Mouse (Mus musculus) cerebellum, adult 2 months (tissue): ENCODE data around the gene Dlgap4. TPM values are rescaled to one million over a fixed set of nuclear protein-coding genes. Genes with fewer than 3 reads are reported as not detected.

Experiments
- DNase-seq, 2 experiments: peaks; one replicate each; pipeline ENCODE4 v3.0.0; 2021
- H3K27ac ChIP-seq: fragments of 200-500 bp; 2 replicates; pipeline ENCODE4 v1.5.1; 2012; ENCODE audit warnings: low read length, control low read depth, inconsistent platforms; ENCODE audit not compliant: insufficient read depth
- H3K27me3 ChIP-seq: fragments of 200-500 bp; 2 replicates; pipeline ENCODE4 v1.6.1; 2012; ENCODE audit warnings: inconsistent platforms, mild to moderate bottlenecking, low read length, moderate library complexity; ENCODE audit not compliant: control insufficient read depth, insufficient read depth
- H3K4me1 ChIP-seq: fragments of 200-500 bp; 2 replicates; pipeline ENCODE4 v1.6.1; 2011; ENCODE audit warnings: low read length; ENCODE audit not compliant: control insufficient read depth, insufficient read depth
- H3K4me3 ChIP-seq: fragments of 200-500 bp; replicated peaks from 2 replicates; pipeline ENCODE3; 2011; ENCODE audit warnings: mild to moderate bottlenecking, low read depth, low read length, control low read depth; ENCODE audit not compliant: insufficient read depth
- CTCF ChIP-seq: fragments of 200-500 bp; IDR thresholded peaks from 2 replicates; pipeline ENCODE4 v1.5.1; 2011; ENCODE audit warnings: low read depth, mild to moderate bottlenecking, control low read depth, low read length, moderate library complexity, borderline replicate concordance; ENCODE audit not compliant: insufficient read depth
- POLR2A ChIP-seq: fragments of 200-500 bp; IDR thresholded peaks from 2 replicates; pipeline ENCODE4 v1.6.1; 2011; ENCODE audit warnings: low read length, control low read depth, borderline replicate concordance; ENCODE audit not compliant: insufficient read depth
- WGBS: fragments of 180-500 bp; shearing (Covaris S2); methylation state at CpG from one replicate; pipeline ENCODE4 v1.1.7; 2018; 5-methylcytosine and 5-hydroxymethylcytosine counted together
- polyA plus RNA-seq: library from polyadenylated mRNA; depleted of rRNA; stranded (reverse); fragments of >200 nt; gene quantifications from 2 replicates; pipeline ENCODE4 v1.2.3, GENCODE M21; 2012; rRNA removed

Dlgap4 gene
- 126 and 130 TPM in 2 replicates for polyA plus RNA-seq

- DNase-seq = peak; percentile 53 to 70
- Histone ChIP-seq H3K27me3 (no peaks in the 10 kb centered on the region), H3K27ac (peak within 1 kb of the TSS; percentile 78), H3K4me3 (peak within 1 kb of the TSS; percentile 65), H3K4me1 (peaks cover 14% of the 10 kb centered on the region)
- TF ChIP-seq POLR2A (no peak), CTCF (no peak)
- 1% methylated on average over 85 of the region's 103 CpGs for WGBS
These were observed at the start of gene Dlgap4 for GRCm38 (mm10) chr2:156613541-156614257. Dlgap4 (plus strand) TSS chr2:156613705.

- H3K4me3 ChIP-seq = no peak overlapping the region
- peaks cover 11% of the 10 kb centered on the region; the same call in 1 of the 2 replicates for H3K4me1 ChIP-seq
- 13% methylated on average over 2 of the region's 2 CpGs for WGBS
- H3K27me3 ChIP-seq = no peaks in the 10 kb centered on the region
- DNase-seq = peak; percentile 73 to 78
- H3K27ac ChIP-seq = no peak overlapping the region
- TF ChIP-seq POLR2A (no peak), CTCF (no peak)
These were observed 47.0 kb upstream of the Dlgap4 start for GRCm38 (mm10) chr2:156566512-156566911.

- WGBS = 91% methylated on average over 7 of the region's 7 CpGs
- H3K4me1 ChIP-seq = peaks cover 11% of the 10 kb centered on the region; the same call in 1 of the 2 replicates
- H3K27ac ChIP-seq = no peak overlapping the region
- no peak overlapping the region for H3K4me3 ChIP-seq
- H3K27me3 ChIP-seq = no peaks in the 10 kb centered on the region
- TF ChIP-seq POLR2A = no peak
- TF ChIP-seq CTCF = no peak
- DNase-seq = no peak
These were observed 44.9 kb upstream of the Dlgap4 start for GRCm38 (mm10) chr2:156568647-156569046.

GRCm38 (mm10) chr2:156569261-156569660, 44.2 kb upstream of the Dlgap4 start:
- WGBS = 93% methylated on average over 3 of the region's 3 CpGs

DNA sequence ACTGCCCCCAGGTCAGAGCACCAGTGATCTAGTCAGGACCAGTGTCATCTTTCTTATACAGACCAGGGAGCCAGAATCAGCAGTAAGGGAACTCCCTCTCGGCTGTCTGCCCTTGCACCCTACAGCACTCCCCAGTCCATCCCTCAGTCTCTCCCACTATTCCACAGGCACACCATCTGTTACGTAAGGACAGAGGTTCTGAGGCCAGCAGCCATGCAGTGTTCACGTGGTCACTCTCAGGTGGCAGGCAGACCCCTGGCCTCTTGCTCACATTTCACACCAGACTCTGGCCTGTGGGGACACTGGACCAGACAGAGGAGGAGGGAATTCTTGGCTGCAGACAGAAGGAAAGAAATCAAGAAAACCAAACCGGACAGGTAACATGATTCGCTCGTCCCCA, 42.0 kb upstream of the Dlgap4 start:
- H3K27me3 ChIP-seq = no peaks in the 10 kb centered on the region
- no peak overlapping the region for H3K27ac ChIP-seq
- TF ChIP-seq POLR2A = no peak
- TF ChIP-seq CTCF = no peak
- H3K4me3 ChIP-seq = no peak overlapping the region
- WGBS = 69% methylated on average over 6 of the region's 6 CpGs
- no peak for DNase-seq
- H3K4me1 ChIP-seq = peaks cover 5% of the 10 kb centered on the region; the same call in 1 of the 2 replicates

More at GRCm38 (mm10) chr2:156569261-156569660, 44.2 kb upstream of the Dlgap4 start:
- Histone ChIP-seq H3K4me3 (no peak overlapping the region), H3K27me3 (no peaks in the 10 kb centered on the region), H3K27ac (no peak overlapping the region), H3K4me1 (peaks cover 11% of the 10 kb centered on the region; the same call in 1 of the 2 replicates)
- DNase-seq = no peak
- no peak for TF ChIP-seq POLR2A
- no peak for TF ChIP-seq CTCF

DNA sequence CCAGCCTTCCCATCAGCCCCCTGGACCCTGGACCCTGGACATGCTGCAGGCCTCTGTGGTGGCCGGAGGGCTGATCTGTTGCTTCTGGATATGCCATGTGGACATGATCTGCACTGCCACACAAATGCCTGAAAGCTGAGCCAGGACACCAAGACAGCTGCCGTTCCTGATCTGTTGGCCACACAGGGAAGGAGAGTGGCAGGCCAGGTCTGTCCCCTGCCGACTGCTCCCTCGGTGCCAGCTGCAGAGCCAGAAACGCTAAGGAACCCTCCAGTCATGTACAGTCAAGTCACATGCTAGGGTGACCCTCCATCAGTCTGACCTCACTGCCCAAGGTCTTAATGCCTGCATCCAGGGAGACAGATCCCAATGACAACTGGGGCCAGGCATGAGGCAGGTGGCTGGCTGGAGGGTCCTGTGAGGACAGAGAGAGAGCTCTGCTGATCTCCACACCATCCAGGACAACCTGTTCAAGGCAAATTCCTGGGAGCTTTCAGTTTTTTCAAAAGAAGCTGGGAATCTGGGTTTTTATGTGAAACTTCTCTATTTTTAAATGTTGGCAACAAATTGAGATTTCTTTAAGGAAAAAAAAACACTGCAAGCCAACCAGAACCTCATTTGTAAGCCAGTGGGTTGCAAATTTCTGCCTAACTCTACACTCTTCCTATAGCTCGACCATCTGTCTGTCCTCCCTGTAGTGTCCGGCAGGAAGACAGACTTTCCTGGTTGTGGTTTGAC, 36.5 kb upstream of the Dlgap4 start:
- Histone ChIP-seq H3K27me3 (no peaks in the 10 kb centered on the region), H3K27ac (no peak overlapping the region), H3K4me1 (no peaks in the 10 kb centered on the region), H3K4me3 (no peak overlapping the region)
- 35% methylated on average over 7 of the region's 7 CpGs for WGBS
- DNase-seq = no peak
- TF ChIP-seq POLR2A = no peak
- no peak for TF ChIP-seq CTCF

- Histone ChIP-seq H3K27me3 (no peaks in the 10 kb centered on the region), H3K27ac (no peak overlapping the region), H3K4me1 (peaks cover 7% of the 10 kb centered on the region; the same call in 1 of the 2 replicates), H3K4me3 (no peak overlapping the region)
- DNase-seq = no peak
- 72% methylated on average over 5 of the region's 5 CpGs for WGBS
- TF ChIP-seq CTCF (no peak), POLR2A (no peak)
These were observed 33.0 kb upstream of the Dlgap4 start for GRCm38 (mm10) chr2:156580507-156580906.
